Mouse (Mus musculus) layer of hippocampus, adult 2 months (tissue): ENCODE results near the gene Dmbt1. TPM values are rescaled to one million over a fixed set of nuclear protein-coding genes. Genes with fewer than 3 reads are reported as not detected.
"Not testable (repeated sequence)": the region's sequence is repeated elsewhere in the genome, so short reads cannot be mapped to it uniquely, and the experiment has no call there.

ENCODE experiments used
- DNase-seq, 2 experiments: peaks; one replicate each; pipeline ENCODE4 v3.0.0; 2022; ENCODE audit warnings: low spot score in 2 of 2
- H3K27ac ChIP-seq: fragments of 200-600 bp; 2 replicates; pipeline ENCODE4 v1.8.1; 2022
- H3K4me3 ChIP-seq: fragments of 200-600 bp; 2 replicates; pipeline ENCODE4 v1.8.1; 2022; ENCODE audit warnings: mild to moderate bottlenecking
- CTCF ChIP-seq: fragments of 200-600 bp; conservative IDR thresholded peaks from 2 replicates; pipeline ENCODE4 v1.8.1; 2022; ENCODE audit warnings: antibody characterized with exemption, mild to moderate bottlenecking, moderate library complexity
- total RNA-seq, 2 experiments: library from RNA; stranded (reverse); gene quantifications; 2 replicates each; pipeline ENCODE4 v1.2.3; 2021

The Dmbt1 gene
- total RNA-seq, 2 experiments from 2014 or later: not detected

- TF ChIP-seq CTCF: peak; percentile 74
- peak in 1 of 2 experiments; percentile 40 for DNase-seq
- H3K4me3 ChIP-seq, H3K27ac ChIP-seq: not testable (repeated sequence)
These were observed 36.3 kb downstream of the Dmbt1 start for GRCm38 (mm10) chr7:131068191-131068590.

- not testable (repeated sequence) for DNase-seq, H3K4me3 ChIP-seq, H3K27ac ChIP-seq
These were observed 41.6 kb downstream of the Dmbt1 start for GRCm38 (mm10) chr7:131073476-131073875.

- H3K4me3 ChIP-seq, DNase-seq, H3K27ac ChIP-seq: not testable (repeated sequence)
These were observed 42.2 kb downstream of the Dmbt1 start for GRCm38 (mm10) chr7:131074098-131074497.

- H3K4me3 ChIP-seq: no peak overlapping the region
- peak; percentile 71 for TF ChIP-seq CTCF
- H3K27ac ChIP-seq: no peak overlapping the region
- peak; percentile 4 to 33 for DNase-seq
These were observed 44.1 kb downstream of the Dmbt1 start for GRCm38 (mm10) chr7:131075956-131076355.

- not testable (repeated sequence) for H3K27ac ChIP-seq, H3K4me3 ChIP-seq, DNase-seq
These were observed 50.5 kb downstream of the Dmbt1 start for GRCm38 (mm10) chr7:131082403-131082802.

GRCm38 (mm10) chr7:131112486-131112885, 80.6 kb downstream of the Dmbt1 start:
- Histone ChIP-seq H3K4me3 (no peak overlapping the region), H3K27ac (no peak overlapping the region)
- DNase-seq: peak; percentile 64 to 88
- TF ChIP-seq CTCF: peak; percentile 97

GRCm38 (mm10) chr7:131113676-131114075, 81.8 kb downstream of the Dmbt1 start:
- no peak for DNase-seq
- Histone ChIP-seq H3K4me3 (no peak overlapping the region), H3K27ac (no peak overlapping the region)
- no peak for TF ChIP-seq CTCF

- DNase-seq: no peak
- no peak for TF ChIP-seq CTCF
- H3K4me3 ChIP-seq: no peak overlapping the region
- no peak overlapping the region for H3K27ac ChIP-seq
These were observed 82.6 kb downstream of the Dmbt1 start for GRCm38 (mm10) chr7:131114434-131114833.

- DNase-seq: no peak
These were observed 90.5 kb downstream of the Dmbt1 start for GRCm38 (mm10) chr7:131122210-131122807.

GRCm38 (mm10) chr7:131130021-131130420, 98.2 kb downstream of the Dmbt1 start:
- TF ChIP-seq CTCF: no peak
- Histone ChIP-seq H3K4me3 (no peak overlapping the region), H3K27ac (no peak overlapping the region)
- no peak for DNase-seq

More at GRCm38 (mm10) chr7:131122210-131122807, 90.5 kb downstream of the Dmbt1 start:
- H3K27ac ChIP-seq: no peak overlapping the region
- no peak overlapping the region for H3K4me3 ChIP-seq
- peak; percentile 66 for TF ChIP-seq CTCF

GRCm38 (mm10) chr7:131133181-131133580, 101.3 kb downstream of the Dmbt1 start:
- Histone ChIP-seq H3K27ac (no peak overlapping the region), H3K4me3 (no peak overlapping the region)
- DNase-seq: no peak
- no peak for TF ChIP-seq CTCF

- DNase-seq: no peak
- Histone ChIP-seq H3K4me3 (no peak within 1 kb of the TSS), H3K27ac (no peak within 1 kb of the TSS)
- no peak for TF ChIP-seq CTCF
These were observed 114.4 kb downstream of the Dmbt1 start, which contains the start of gene 4933402N03Rik for GRCm38 (mm10) chr7:131146214-131146613. Gene 4933402N03Rik (minus strand): TSS chr7:131146314.

- no peak overlapping the region for H3K4me3 ChIP-seq
- no peak for DNase-seq
- H3K27ac ChIP-seq: no peak overlapping the region
- no peak for TF ChIP-seq CTCF
These were observed 118.3 kb downstream of the Dmbt1 start for GRCm38 (mm10) chr7:131150179-131150578.

GRCm38 (mm10) chr7:131153044-131153443, 121.2 kb downstream of the Dmbt1 start:
- no peak for TF ChIP-seq CTCF
- no peak for DNase-seq
- Histone ChIP-seq H3K4me3 (no peak overlapping the region), H3K27ac (no peak overlapping the region)
